Mouse (Mus musculus): Measurements from ENCODE around the gene Gm21761. TPM values are rescaled to one million over a fixed set of nuclear protein-coding genes. Genes with fewer than 3 reads are reported as not detected.
"Not testable (repeated sequence)": the region's sequence is repeated elsewhere in the genome, so short reads cannot be mapped to it uniquely, and the experiment has no call there.

Gm21761 gene
- polyA plus RNA-seq (2012; rRNA removed): not detected in 2 replicates

DNA sequence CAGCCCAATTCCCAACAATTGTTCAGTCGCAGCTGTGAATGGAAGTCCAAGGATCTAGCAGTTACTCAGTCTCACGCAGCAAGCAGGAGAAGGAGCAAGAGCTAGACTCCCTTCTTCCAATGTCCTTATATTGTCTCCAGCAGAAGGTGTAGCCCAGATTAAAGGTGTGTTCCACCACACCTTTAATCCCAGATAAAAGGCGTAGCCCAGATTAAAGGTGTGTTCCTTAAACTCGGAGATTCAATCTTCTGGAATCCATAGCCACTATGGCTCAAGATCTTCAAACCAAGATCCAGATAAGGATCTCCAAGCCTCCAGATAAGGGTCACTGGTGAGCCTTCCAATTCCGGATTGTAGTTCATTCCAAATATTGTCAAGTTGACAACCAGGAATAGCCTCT, at the start of gene Gm21761:
TSS of gene Gm21761 (minus strand) at position 101 of the 400 bp plus-strand sequence.
- H3K4me1 ChIP-seq (ENCODE audit: control insufficient read depth, insufficient read depth, insufficient read length, low read length); H3K4me3 ChIP-seq (ENCODE audit: low read depth, low read length); H3K36me3 ChIP-seq (ENCODE audit: control insufficient read depth, insufficient read depth, low read length); H3K27me3 ChIP-seq (ENCODE audit: control insufficient read depth, insufficient read depth, low read length); H3K27ac ChIP-seq (ENCODE audit: insufficient read depth, low read depth, low read length): not testable (repeated sequence)
- 100% methylated on average over 2 of the region's 5 CpGs for WGBS

GRCm38 (mm10) chr13:119969163-119969562, 40.1 kb upstream of the Gm21761 start:
- H3K4me1 ChIP-seq (ENCODE audit: control insufficient read depth, insufficient read depth, insufficient read length, low read length); H3K27me3 ChIP-seq (ENCODE audit: control insufficient read depth, insufficient read depth, low read length); H3K36me3 ChIP-seq (ENCODE audit: control insufficient read depth, insufficient read depth, low read length); H3K4me3 ChIP-seq (ENCODE audit: low read depth, low read length); H3K27ac ChIP-seq (ENCODE audit: insufficient read depth, low read depth, low read length): not testable (repeated sequence)
- no CpG with 5 or more reads among the region's 13 CpGs for WGBS

DNA sequence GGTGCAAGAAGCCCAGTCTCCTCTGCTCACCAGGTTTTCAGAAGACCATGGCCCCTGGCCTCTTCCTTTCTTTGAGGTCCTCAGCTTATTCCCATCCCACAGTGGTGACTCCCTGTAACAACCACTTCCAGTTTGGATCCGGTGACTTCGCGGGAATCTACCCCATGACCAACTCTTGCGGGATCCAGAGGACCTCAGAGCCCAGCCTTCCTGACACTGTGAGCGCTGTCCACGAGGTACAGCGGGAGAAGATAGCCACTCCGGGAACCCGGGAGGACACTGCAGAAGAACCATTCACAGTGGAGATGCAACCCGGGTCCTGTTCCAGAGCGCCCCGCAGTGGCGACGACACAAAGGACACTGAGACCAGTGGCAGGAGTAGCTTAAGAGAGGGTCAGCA, 39.1 kb upstream of the Gm21761 start:
- H3K4me1 ChIP-seq (ENCODE audit: control insufficient read depth, insufficient read depth, insufficient read length, low read length); H3K36me3 ChIP-seq (ENCODE audit: control insufficient read depth, insufficient read depth, low read length); H3K27me3 ChIP-seq (ENCODE audit: control insufficient read depth, insufficient read depth, low read length); H3K27ac ChIP-seq (ENCODE audit: insufficient read depth, low read depth, low read length); H3K4me3 ChIP-seq (ENCODE audit: low read depth, low read length): not testable (repeated sequence)
- WGBS: no CpG with 5 or more reads among the region's 14 CpGs

DNA sequence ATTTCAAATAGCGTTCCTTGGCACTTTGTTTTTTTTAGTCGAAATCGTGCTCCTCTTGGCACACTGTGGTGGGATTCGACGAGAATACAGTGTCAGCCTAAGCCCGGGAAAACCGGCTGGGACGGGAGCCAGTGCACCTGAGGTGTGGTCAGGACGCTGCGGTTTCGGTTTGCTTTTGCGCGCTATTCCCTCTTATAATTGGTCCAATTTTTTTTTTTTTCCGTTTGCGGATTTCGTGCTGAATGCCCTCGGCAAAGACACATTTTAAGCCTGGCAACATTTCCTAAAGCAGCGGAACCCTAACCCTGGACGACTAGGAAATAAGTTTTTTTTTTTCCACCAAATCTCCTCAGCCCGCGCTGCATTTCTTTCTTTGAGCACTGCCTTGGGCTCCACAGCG, 36.9 kb upstream of the Gm21761 start:
- not testable (repeated sequence) for H3K27ac ChIP-seq (ENCODE audit: insufficient read depth, low read depth, low read length); H3K27me3 ChIP-seq (ENCODE audit: control insufficient read depth, insufficient read depth, low read length); H3K36me3 ChIP-seq (ENCODE audit: control insufficient read depth, insufficient read depth, low read length); H3K4me1 ChIP-seq (ENCODE audit: control insufficient read depth, insufficient read depth, insufficient read length, low read length)
- WGBS: under 1% methylated on average over 21 of the region's 22 CpGs
- peak overlapping the region; percentile 44 for H3K4me3 ChIP-seq (ENCODE audit: low read depth, low read length)

- WGBS: 2% methylated on average over 17 of the region's 34 CpGs
- not testable (repeated sequence) for H3K36me3 ChIP-seq (ENCODE audit: control insufficient read depth, insufficient read depth, low read length); H3K27me3 ChIP-seq (ENCODE audit: control insufficient read depth, insufficient read depth, low read length); H3K4me1 ChIP-seq (ENCODE audit: control insufficient read depth, insufficient read depth, insufficient read length, low read length); H3K27ac ChIP-seq (ENCODE audit: insufficient read depth, low read depth, low read length)
- peak overlapping the region; percentile 44; the same call in 1 of the 2 replicates for H3K4me3 ChIP-seq (ENCODE audit: low read depth, low read length)
These were observed 36.4 kb upstream of the Gm21761 start for GRCm38 (mm10) chr13:119965302-119965952.

- H3K4me3 ChIP-seq (ENCODE audit: low read depth, low read length); H3K27ac ChIP-seq (ENCODE audit: insufficient read depth, low read depth, low read length); H3K4me1 ChIP-seq (ENCODE audit: control insufficient read depth, insufficient read depth, insufficient read length, low read length); H3K27me3 ChIP-seq (ENCODE audit: control insufficient read depth, insufficient read depth, low read length); H3K36me3 ChIP-seq (ENCODE audit: control insufficient read depth, insufficient read depth, low read length): not testable (repeated sequence)
- WGBS: no CpG with 5 or more reads among the region's 5 CpGs
These were observed 33.8 kb upstream of the Gm21761 start for GRCm38 (mm10) chr13:119962856-119963255.

- not testable (repeated sequence) for H3K36me3 ChIP-seq (ENCODE audit: control insufficient read depth, insufficient read depth, low read length); H3K4me1 ChIP-seq (ENCODE audit: control insufficient read depth, insufficient read depth, insufficient read length, low read length); H3K27ac ChIP-seq (ENCODE audit: insufficient read depth, low read depth, low read length); H3K27me3 ChIP-seq (ENCODE audit: control insufficient read depth, insufficient read depth, low read length); H3K4me3 ChIP-seq (ENCODE audit: low read depth, low read length)
- no CpG with 5 or more reads among the region's 5 CpGs for WGBS
These were observed 26.5 kb upstream of the Gm21761 start for GRCm38 (mm10) chr13:119955567-119955966.

- not testable (repeated sequence) for H3K4me1 ChIP-seq (ENCODE audit: control insufficient read depth, insufficient read depth, insufficient read length, low read length); H3K27me3 ChIP-seq (ENCODE audit: control insufficient read depth, insufficient read depth, low read length); H3K36me3 ChIP-seq (ENCODE audit: control insufficient read depth, insufficient read depth, low read length); H3K27ac ChIP-seq (ENCODE audit: insufficient read depth, low read depth, low read length); H3K4me3 ChIP-seq (ENCODE audit: low read depth, low read length)
- 83% methylated on average over 2 of the region's 2 CpGs for WGBS
These were observed 26.0 kb upstream of the Gm21761 start for GRCm38 (mm10) chr13:119955089-119955488.

DNA sequence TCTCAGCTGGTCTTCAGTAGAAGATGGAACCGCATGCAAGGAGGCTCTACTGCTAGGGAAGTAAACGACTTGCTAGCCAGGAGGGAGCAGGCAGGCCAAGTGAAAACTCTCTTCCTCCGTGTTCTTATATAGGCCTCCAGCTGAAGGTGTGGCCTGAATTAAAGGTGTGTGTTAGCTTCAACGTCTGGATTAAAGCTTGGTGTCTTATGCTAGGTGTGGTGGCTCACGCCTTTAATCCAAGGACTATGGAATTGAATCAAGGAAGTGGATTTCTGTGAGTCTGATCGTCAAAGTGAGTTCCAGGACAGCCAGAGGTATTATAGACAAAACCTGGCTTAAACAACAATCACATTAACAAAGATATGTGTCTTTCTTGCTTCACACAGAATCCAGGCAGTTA, 21.6 kb upstream of the Gm21761 start, which contains the start of gene B020031M17Rik:
TSS of gene B020031M17Rik (minus strand) at position 101 of the 400 bp plus-strand sequence.
- H3K36me3 ChIP-seq (ENCODE audit: control insufficient read depth, insufficient read depth, low read length); H3K4me1 ChIP-seq (ENCODE audit: control insufficient read depth, insufficient read depth, insufficient read length, low read length); H3K4me3 ChIP-seq (ENCODE audit: low read depth, low read length); H3K27me3 ChIP-seq (ENCODE audit: control insufficient read depth, insufficient read depth, low read length); H3K27ac ChIP-seq (ENCODE audit: insufficient read depth, low read depth, low read length): not testable (repeated sequence)
- WGBS: 57% methylated on average over 4 of the region's 6 CpGs

DNA sequence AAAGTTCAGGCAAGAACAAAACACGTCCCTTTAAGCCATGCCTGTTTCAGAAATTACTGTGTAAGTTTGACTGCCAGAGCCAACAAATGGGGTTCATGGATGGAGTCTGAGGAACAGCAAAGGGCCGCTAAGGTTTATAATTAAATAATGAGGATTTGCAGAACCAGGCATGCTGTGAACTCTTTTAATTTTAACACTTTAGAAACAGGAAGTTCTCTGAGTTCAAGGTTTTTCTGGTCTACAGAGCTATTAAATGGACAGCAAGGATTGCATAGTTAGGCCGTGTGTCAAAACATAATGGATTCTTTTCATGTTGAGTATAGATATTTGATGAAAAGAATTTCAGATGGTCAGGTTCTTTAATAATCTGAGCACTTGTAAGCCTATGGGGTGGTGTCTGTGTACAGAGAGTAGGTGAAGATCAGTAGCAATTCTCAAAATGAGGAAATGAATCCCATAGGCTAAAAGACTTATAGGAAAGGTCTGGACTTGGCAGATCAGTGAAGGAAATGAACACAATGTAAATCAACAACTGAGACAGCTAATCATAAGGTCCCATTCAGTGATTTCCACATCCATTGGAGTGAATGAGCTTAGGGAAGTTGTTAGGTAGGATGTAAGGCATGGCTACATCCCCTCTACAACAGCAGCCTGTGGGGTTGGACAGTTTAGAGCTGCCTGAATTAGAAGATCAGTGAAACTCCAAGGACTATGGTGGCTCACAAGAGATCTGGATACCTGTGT, 4.3 kb downstream of the Gm21761 start:
- 72% methylated on average over 3 of the region's 3 CpGs for WGBS
- H3K4me3 ChIP-seq (ENCODE audit: low read depth, low read length); H3K36me3 ChIP-seq (ENCODE audit: control insufficient read depth, insufficient read depth, low read length); H3K27me3 ChIP-seq (ENCODE audit: control insufficient read depth, insufficient read depth, low read length); H3K4me1 ChIP-seq (ENCODE audit: control insufficient read depth, insufficient read depth, insufficient read length, low read length); H3K27ac ChIP-seq (ENCODE audit: insufficient read depth, low read depth, low read length): not testable (repeated sequence)

GRCm38 (mm10) chr13:119916966-119917722, 11.9 kb downstream of the Gm21761 start:
- not testable (repeated sequence) for H3K27ac ChIP-seq (ENCODE audit: insufficient read depth, low read depth, low read length); H3K4me3 ChIP-seq (ENCODE audit: low read depth, low read length)
- 67% methylated on average over 4 of the region's 5 CpGs for WGBS

More at GRCm38 (mm10) chr13:119916966-119917722, 11.9 kb downstream of the Gm21761 start:
- not testable (repeated sequence) for H3K36me3 ChIP-seq (ENCODE audit: control insufficient read depth, insufficient read depth, low read length); H3K4me1 ChIP-seq (ENCODE audit: control insufficient read depth, insufficient read depth, insufficient read length, low read length); H3K27me3 ChIP-seq (ENCODE audit: control insufficient read depth, insufficient read depth, low read length)

Measured in small intestine, adult 2 months (tissue).